Mouse (Mus musculus) lung, embryonic 16.5 days (tissue): ENCODE measurements around the gene Tepp. TPM values are rescaled to one million over a fixed set of nuclear protein-coding genes. Genes with fewer than 3 reads are reported as not detected.

Experiments
- ATAC-seq: fragments of 200-750 bp; cut with Nextera tagmentation; 2 replicates; pipeline ENCODE4 v1.8.0; 2017; ENCODE audit warnings: low read depth, mild to moderate bottlenecking, moderate library complexity
- H3K27ac ChIP-seq: fragments of 300-500 bp; sonication (generic); 2 replicates; pipeline ENCODE4 v1.5.1; 2014; ENCODE audit warnings: mild to moderate bottlenecking, control low read depth, low read length
- H3K27me3 ChIP-seq: fragments of 300-500 bp; sonication (generic); 2 replicates; pipeline ENCODE4 v1.6.1; 2014; ENCODE audit warnings: low read depth, low read length, mixed read lengths; ENCODE audit not compliant: control insufficient read depth, insufficient read depth
- H3K36me3 ChIP-seq: fragments of 300-500 bp; sonication (generic); 2 replicates; pipeline ENCODE4 v1.6.1; 2014; ENCODE audit warnings: low read length; ENCODE audit not compliant: control insufficient read depth, insufficient read depth
- H3K4me1 ChIP-seq: fragments of 300-500 bp; sonication (generic); replicated peaks from 2 replicates; pipeline ENCODE4 v1.6.1; 2014; ENCODE audit warnings: low read length, mixed read lengths; ENCODE audit not compliant: control insufficient read depth, insufficient read depth
- H3K4me2 ChIP-seq: fragments of 300-500 bp; sonication (generic); 2 replicates; pipeline ENCODE4 v1.6.1; 2014; ENCODE audit warnings: low read depth, low read length, control low read depth
- H3K4me3 ChIP-seq: fragments of 300-500 bp; sonication (generic); 2 replicates; pipeline ENCODE4 v1.5.1; 2014; ENCODE audit warnings: mild to moderate bottlenecking, low read length, control low read depth
- H3K9ac ChIP-seq: fragments of 300-500 bp; sonication (generic); 2 replicates; pipeline ENCODE4 v1.6.1; 2014; ENCODE audit warnings: low read length, control low read depth
- H3K9me3 ChIP-seq: fragments of 300-500 bp; sonication (generic); 2 replicates; pipeline ENCODE4 v1.6.1; 2016; ENCODE audit warnings: low read length; ENCODE audit not compliant: control insufficient read depth
- WGBS: fragments of 180-500 bp; shearing (Covaris S2); extraction: QIAGEN DNeasy Blood & Tissue Kit; methylation state at CpG from one replicate; pipeline ENCODE4 v1.1.7; 2014; 5-methylcytosine and 5-hydroxymethylcytosine counted together
- polyA plus RNA-seq: library from polyadenylated mRNA; unstranded; fragments of >200 nt; fragmentation: Nextera tagmentation; extraction: Ambion mirVana; gene quantifications from 2 replicates; pipeline ENCODE4 v1.2.1, GENCODE M21; 2015

The Tepp gene
- polyA plus RNA-seq, 1 experiment from 2014 or later = 0.45 TPM

DNA sequence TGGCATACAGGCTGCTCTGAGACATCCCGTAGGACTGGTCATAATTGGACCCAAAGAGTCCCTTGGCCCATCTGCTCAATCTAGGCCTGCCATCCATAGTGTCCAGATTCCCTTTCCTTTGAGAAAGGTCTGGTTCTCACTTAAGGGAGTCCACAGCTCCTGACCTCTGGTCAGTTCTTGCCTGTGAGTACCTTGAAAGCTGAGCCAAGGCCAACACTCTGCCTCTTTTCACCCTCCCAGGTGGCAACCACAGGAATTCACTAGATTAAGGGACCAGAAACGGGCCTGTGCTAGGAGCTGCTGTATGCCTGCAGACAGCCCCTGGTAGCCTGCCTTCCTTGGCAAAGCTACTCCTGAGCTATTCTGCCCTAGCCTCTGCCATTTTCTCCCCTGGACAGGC, 44.2 kb downstream of the Tepp start:
- no peak for ATAC-seq
- WGBS = 78% methylated on average over 2 of the region's 2 CpGs
- no peaks in the 10 kb centered on the region for H3K27me3 ChIP-seq
- no peaks in the 10 kb centered on the region for H3K9me3 ChIP-seq
- H3K9ac ChIP-seq = peak overlapping the region; percentile 8; the same call in 1 of the 2 replicates
- peaks cover 33% of the 10 kb centered on the region for H3K4me1 ChIP-seq
- H3K4me2 ChIP-seq = no peak overlapping the region
- H3K27ac ChIP-seq = no peak overlapping the region
- no peaks in the 10 kb centered on the region for H3K36me3 ChIP-seq
- H3K4me3 ChIP-seq = no peak overlapping the region

DNA sequence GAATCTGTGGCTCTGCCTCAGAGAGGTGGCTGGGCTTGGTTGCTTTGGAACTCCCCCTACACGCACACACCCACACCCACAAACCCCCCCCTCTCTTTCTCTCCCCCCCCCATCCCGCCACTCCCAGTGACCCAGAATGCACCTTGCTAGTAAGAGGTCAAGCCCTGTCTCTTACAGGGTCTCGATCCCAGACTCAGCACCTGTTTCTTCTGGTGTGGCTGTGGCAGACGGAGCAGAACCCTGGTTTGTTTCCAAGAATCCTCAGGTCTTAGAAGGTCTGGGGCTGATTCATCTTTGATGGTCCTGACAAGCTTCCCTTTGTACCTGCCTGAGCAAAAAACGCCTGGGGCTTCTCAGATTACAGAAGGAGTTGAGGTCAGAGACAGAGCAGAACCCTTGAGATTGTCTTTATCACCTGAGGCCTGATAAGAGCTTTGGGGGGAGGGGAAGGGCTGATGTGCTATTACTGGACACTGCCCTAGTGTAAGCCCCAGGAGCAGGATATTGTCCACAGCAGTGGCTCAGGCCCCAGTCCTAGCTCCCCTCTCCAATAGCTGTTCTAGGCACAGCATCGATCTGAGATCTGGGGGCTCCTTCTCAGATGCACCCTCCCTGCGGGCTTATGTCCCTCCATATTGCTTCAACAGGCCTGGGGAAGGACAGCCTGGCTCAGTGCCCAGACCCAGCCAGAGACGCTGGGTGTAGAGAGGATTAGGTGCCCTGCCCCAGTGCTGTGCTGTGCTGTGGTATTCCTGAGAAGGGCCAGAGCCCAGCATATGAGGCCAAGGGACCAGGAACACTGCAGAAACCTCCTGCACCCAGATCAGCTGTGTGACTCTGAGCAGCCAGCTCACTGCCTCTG, 48.4 kb downstream of the Tepp start:
- ATAC-seq = peak; percentile 75
- H3K36me3 ChIP-seq = no peaks in the 10 kb centered on the region
- no peaks in the 10 kb centered on the region for H3K9me3 ChIP-seq
- no peaks in the 10 kb centered on the region for H3K27me3 ChIP-seq
- peaks cover 38% of the 10 kb centered on the region for H3K4me1 ChIP-seq
- peak overlapping the region; percentile 65 for H3K27ac ChIP-seq
- H3K9ac ChIP-seq = no peak overlapping the region
- no peak overlapping the region for H3K4me3 ChIP-seq
- H3K4me2 ChIP-seq = no peak overlapping the region
- WGBS = 27% methylated on average over 8 of the region's 8 CpGs

- Histone ChIP-seq H3K36me3 (no peaks in the 10 kb centered on the region), H3K4me2 (no peak overlapping the region), H3K4me3 (no peak overlapping the region), H3K9me3 (no peaks in the 10 kb centered on the region), H3K27ac (peak overlapping the region; percentile 54), H3K9ac (no peak overlapping the region; the same call in 1 of the 2 replicates), H3K4me1 (peaks cover 34% of the 10 kb centered on the region), H3K27me3 (no peaks in the 10 kb centered on the region)
- no peak for ATAC-seq
- WGBS = 33% methylated on average over 7 of the region's 7 CpGs
These were observed 50.0 kb downstream of the Tepp start for GRCm38 (mm10) chr8:95360181-95361015.

GRCm38 (mm10) chr8:95361016-95361341, 50.6 kb downstream of the Tepp start:
- Histone ChIP-seq H3K4me3 (no peak overlapping the region), H3K36me3 (no peaks in the 10 kb centered on the region), H3K4me1 (peaks cover 34% of the 10 kb centered on the region), H3K4me2 (no peak overlapping the region), H3K9me3 (no peaks in the 10 kb centered on the region), H3K9ac (no peak overlapping the region; the same call in 1 of the 2 replicates), H3K27ac (peak overlapping the region; percentile 54), H3K27me3 (no peaks in the 10 kb centered on the region)
- no peak for ATAC-seq
- 54% methylated on average over 3 of the region's 3 CpGs for WGBS

DNA sequence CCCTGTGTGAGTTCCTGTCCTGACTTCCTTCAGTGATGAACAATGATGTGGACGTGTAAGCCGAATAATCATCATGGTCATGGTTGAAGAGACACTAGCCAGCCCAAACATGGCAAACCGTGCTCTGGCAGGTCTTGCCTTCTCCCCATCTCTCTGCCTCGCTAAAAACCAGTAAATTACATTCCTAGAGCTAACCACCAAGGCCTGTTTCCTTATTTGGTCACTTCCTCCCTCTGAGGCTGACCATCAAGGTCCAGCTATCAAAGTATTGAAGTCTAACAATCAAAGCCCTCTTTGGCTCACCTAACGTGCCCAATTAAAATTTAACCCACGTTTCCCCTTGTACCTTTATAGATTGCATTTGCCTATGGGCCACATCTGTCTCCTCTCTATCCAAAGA, 51.9 kb downstream of the Tepp start:
- H3K36me3 ChIP-seq = no peaks in the 10 kb centered on the region
- H3K4me1 ChIP-seq = peaks cover 31% of the 10 kb centered on the region
- H3K9ac ChIP-seq = no peak overlapping the region
- ATAC-seq = no peak
- no peaks in the 10 kb centered on the region for H3K9me3 ChIP-seq
- H3K27ac ChIP-seq = no peak overlapping the region
- H3K4me3 ChIP-seq = no peak overlapping the region
- WGBS = 59% methylated on average over 6 of the region's 6 CpGs
- no peaks in the 10 kb centered on the region for H3K27me3 ChIP-seq
- H3K4me2 ChIP-seq = no peak overlapping the region

DNA sequence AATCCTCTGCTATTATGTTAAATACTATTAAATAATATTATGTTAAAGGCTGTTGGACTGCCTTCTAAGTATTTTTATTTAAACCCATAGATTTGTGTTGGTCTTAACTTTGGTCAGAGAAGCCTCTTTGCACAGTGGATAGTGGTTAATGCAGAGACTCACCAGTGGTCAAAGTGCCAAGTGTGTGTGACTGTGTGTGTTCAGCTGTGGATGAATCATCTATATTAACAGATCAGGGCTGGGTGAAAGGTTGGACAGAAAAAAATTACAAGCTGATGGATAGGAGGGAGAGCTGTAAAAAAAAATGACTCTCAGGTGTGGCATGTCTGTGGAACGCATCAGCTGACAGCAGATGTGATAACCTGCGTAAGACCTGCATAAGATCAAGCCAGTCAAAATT, 53.5 kb downstream of the Tepp start:
- Histone ChIP-seq H3K9me3 (no peaks in the 10 kb centered on the region), H3K27me3 (no peaks in the 10 kb centered on the region), H3K4me3 (no peak overlapping the region), H3K4me1 (peaks cover 22% of the 10 kb centered on the region), H3K9ac (no peak overlapping the region), H3K27ac (no peak overlapping the region), H3K36me3 (no peaks in the 10 kb centered on the region), H3K4me2 (no peak overlapping the region)
- ATAC-seq = no peak
- WGBS = 90% methylated on average over 2 of the region's 2 CpGs

GRCm38 (mm10) chr8:95369581-95370326, 59.4 kb downstream of the Tepp start:
- 49% methylated on average over 20 of the region's 20 CpGs for WGBS
- Histone ChIP-seq H3K36me3 (peaks cover 6% of the 10 kb centered on the region), H3K9me3 (no peaks in the 10 kb centered on the region), H3K4me1 (peaks cover 7% of the 10 kb centered on the region), H3K27me3 (no peaks in the 10 kb centered on the region), H3K9ac (peak overlapping the region; percentile 60; the same call in 1 of the 2 replicates), H3K27ac (no peak overlapping the region), H3K4me3 (peak overlapping the region; percentile 18; the same call in 1 of the 2 replicates), H3K4me2 (peak overlapping the region; percentile 46)
- ATAC-seq = peak; percentile 81

- Histone ChIP-seq H3K4me1 (peaks cover 22% of the 10 kb centered on the region), H3K27ac (no peak overlapping the region), H3K9ac (no peak overlapping the region)
These were observed 63.1 kb downstream of the Tepp start for GRCm38 (mm10) chr8:95373389-95374002.

More at GRCm38 (mm10) chr8:95373389-95374002, 63.1 kb downstream of the Tepp start:
- Histone ChIP-seq H3K27me3 (no peaks in the 10 kb centered on the region), H3K9me3 (no peaks in the 10 kb centered on the region), H3K4me2 (no peak overlapping the region), H3K36me3 (peaks cover 6% of the 10 kb centered on the region), H3K4me3 (no peak overlapping the region)
- no peak for ATAC-seq
- WGBS = 57% methylated on average over 12 of the region's 12 CpGs
